Mouse (Mus musculus) left cerebral cortex, postnatal 25 days (tissue): Measurements from ENCODE around the gene Krt79. TPM values are rescaled to one million over a fixed set of nuclear protein-coding genes. Genes with fewer than 3 reads are reported as not detected.

Experiments
- DNase-seq, 2 experiments: peaks; one replicate each; pipeline ENCODE4 v3.0.0; 2022; ENCODE audit warnings: low spot score in 2 of 2, mixed read lengths in 1 of 2
- intact Hi-C: fragments of 180-260 bp; cut with DNase I; formaldehyde crosslinking; loops from one replicate; pipeline ENCODE4 v1.15.1; 2025
- total RNA-seq, 2 experiments: library from RNA; stranded (reverse); gene quantifications; 2 replicates each; pipeline ENCODE4 v1.2.3; 2021

Krt79 gene
- not detected for total RNA-seq

GRCm38 (mm10) chr15:101940274-101940829 is at the start of gene Krt79:
Gene Krt79 (minus strand): TSS chr15:101940324.
- intact Hi-C loops: no loop called here
- DNase-seq: no peak

GRCm38 (mm10) chr15:101988714-101989113 is 48.6 kb upstream of the Krt79 start:
- no peak for DNase-seq
- intact Hi-C loops: loop anchor here (1.0 to 10.0 kb wide), 2 partner anchors 77 to 754 kb away; no protein-coding TSS in a partner anchor

DNA sequence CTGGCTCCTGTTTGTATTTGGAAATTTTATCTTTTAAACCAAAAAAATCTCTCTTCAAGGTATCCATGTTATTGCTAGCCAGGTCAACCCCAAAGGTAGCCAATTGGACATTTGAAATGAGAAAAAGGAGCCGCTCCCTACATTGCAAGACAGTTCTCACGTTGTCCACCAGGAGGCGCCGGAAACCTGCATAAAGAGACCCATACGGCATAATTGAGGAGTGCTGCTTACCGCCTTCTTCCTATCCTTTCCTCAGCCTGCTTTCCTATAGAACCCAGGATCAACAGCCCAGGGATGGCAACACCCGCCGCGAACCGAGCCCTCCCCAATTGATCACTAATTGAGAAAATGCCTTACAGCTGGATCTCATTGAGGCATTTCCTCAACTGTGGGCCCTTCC is 48.0 kb upstream of the Krt79 start:
- intact Hi-C loops: loop anchor here (1.0 to 10.0 kb wide), 2 partner anchors 77 to 753 kb away; no protein-coding TSS in a partner anchor
- peak; percentile 82 to 88 for DNase-seq

DNA sequence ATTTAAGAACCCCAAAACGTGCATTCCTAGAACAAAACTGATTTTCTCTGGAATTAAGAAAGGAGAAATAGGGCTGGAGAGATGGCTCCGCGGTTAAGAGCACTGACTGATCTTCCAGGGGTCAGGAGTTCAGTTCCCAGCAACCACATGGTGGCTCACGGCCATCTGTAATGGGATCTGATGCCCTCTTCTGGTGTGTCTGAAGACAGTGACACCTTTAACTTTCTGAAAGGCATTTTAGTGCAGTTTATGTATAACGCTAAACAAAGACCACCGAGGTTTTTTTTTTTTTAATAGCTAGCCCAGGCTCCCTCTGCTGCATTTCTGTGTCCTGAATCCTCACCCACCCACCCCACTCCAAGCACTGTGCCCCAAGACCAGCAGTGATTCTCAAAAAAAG is 44.6 kb upstream of the Krt79 start:
- intact Hi-C loops: loop anchor here (1.0 to 10.0 kb wide), 4 partner anchors 465 to 750 kb away; no protein-coding TSS in a partner anchor
- DNase-seq: no peak

DNA sequence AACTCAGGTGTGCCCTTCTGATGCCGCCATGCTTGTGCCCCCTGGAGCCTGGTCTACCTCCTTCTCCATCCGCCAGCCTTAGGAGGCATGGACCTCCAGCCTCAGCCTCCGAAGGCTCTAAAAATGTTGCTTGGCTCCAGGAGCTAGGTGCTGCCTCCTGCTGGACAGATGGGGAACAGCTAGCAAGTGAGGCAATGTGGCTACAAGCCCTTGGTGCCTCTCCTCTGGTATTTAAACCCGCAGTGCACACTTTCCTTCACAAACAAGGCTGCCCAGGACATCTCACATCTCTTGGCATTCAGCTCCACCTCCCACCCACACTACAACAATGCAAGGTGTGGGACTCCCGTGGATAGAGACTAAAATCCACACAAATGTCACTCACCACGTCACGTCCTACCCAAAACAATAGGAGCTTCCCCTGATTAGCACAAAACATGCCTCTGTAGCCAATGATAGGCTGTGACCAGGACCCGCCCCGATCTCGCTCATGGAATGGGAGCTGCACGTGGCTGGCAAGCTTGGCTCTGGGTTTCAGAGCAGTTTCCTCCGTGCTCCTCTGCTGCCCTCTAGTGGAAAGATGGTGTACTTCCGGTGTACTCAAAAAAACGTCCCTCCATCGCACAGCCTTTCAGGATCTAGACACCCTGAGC is 44.0 kb upstream of the Krt79 start:
- intact Hi-C loops: loop anchor here (1.0 to 10.0 kb wide), 4 partner anchors 465 to 749 kb away; no protein-coding TSS in a partner anchor
- DNase-seq: peak; percentile 91 to 96

DNA sequence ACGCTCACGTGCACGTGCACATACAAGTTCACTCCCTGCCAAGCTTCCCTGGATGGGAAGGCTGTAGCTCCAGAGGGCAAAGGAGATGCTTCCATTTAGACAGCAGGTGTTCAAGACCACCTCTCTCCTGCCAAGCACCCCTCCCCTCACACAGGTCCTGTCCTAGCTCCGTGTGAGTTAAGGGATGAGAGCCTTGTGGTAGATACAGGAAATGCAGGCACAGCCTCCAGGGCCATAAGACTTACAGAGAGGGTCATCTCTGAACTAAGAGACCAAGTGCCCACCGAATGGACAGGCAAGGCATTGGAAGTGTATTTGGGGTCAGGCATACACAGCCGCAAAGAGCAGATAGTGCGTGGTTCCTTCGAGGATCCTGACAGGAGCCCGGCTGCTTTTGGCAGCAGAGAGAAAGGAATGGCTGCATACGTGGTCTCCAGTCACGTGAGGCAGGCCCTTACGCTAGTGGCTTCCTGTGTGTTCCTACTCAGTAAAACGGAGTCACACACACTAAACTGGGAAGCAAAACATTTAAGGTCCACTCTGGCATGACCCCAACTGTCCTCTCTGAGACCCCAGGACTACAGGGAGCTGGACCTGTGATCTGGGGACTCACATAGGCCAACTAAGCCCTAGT is 43.3 kb upstream of the Krt79 start:
- intact Hi-C loops: loop anchor here (10.0 kb wide), 1 partner anchor 749 kb away; no protein-coding TSS in a partner anchor
- DNase-seq: no peak

DNA sequence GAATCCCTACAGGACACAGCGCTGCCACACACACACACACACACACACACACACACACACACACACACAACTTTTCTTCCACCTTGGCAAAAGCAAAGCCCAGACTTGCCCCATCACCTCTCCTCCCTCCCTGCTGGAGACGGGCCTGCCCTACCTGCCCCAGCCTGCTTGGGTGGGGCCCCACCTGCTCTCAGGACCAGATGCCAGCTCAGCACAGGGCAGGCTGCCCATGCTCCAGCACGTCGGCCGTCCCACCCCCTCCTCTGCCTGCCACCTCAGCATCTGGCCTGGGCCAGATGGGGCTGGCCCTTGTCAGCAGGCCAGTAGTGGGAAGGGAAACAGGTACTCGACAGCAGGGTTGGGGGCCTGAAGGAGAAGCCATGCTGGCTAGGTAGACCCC is 40.7 kb upstream of the Krt79 start:
- DNase-seq: no peak
- intact Hi-C loops: loop anchor here (10.0 kb wide), 1 partner anchor 746 kb away; no protein-coding TSS in a partner anchor

DNA sequence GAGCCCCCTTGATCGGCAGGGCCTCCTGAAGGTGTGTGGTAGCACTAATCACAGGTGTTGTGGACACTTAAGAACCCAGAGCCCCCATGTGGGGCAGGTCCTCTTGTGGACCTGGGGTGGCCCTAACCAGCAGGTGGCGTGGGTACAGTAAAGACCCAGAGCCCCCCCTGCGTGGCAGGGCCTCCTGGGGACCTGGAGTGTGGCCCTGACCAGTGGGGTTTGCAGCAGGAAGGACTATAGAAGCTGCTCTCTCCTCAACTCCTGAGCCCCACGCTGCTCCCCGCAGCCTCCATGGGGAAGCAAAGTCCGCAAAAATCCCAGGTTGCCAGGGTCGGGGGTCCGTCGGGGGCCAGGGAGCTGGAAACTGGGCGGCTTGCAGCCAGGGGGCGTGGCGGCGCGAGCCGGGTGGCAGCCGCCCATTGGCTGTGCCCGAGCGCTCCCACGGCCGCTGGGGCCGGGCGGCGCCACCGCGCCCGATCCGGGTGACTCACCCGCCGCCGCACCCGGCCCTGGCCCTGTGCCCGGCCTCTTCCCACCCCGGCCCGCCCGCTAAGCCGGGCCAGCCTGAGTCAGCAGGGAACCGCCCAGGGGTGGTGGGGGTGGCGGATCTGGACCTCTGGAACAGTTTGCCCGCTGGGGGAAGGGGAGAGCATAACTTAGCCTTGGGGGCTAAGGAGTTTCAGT is 37.1 kb upstream of the Krt79 start:
- peak; percentile 75 to 79 for DNase-seq
- intact Hi-C loops: no loop called here

DNA sequence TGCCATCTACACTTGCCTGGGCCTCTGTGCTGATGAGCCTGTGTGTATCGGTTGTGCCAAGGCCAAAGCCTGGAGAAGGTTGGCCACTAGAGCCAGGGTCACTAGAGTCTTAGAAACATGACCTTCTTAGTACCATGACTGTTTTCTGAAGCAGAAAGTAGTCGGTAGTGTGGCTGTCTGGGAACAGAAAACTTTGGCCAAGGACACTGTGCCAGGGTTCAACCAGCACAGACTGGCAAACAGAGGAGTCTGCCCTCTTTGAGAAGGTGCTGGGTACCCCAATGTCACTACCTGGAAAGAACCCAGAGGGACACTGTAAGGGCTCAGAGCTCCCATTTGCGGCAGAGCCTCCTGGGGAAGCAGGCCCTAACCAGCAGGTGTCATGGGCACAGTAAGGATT is 36.5 kb upstream of the Krt79 start:
- intact Hi-C loops: no loop called here
- DNase-seq: no peak

DNA sequence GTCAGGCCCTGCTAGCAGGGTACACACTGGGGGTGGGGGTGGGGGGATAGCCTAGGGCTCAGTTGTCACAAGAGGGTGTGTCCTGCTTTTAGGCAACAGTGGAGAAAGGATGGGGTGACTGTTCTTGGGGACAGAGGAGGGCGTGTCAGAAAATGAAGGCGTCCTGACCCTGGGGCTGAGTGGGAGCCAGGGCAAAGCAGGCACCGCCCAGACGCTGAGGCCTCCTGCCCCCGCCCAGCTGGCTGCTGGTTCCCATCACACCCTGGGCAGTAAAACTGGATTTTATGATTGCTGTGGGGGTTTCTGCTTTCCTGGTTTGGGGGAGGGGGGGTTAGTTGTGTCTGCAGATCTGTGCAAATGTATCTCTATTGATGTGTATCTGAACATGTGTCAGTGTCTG is 35.9 kb upstream of the Krt79 start:
- DNase-seq: no peak
- intact Hi-C loops: no loop called here

DNA sequence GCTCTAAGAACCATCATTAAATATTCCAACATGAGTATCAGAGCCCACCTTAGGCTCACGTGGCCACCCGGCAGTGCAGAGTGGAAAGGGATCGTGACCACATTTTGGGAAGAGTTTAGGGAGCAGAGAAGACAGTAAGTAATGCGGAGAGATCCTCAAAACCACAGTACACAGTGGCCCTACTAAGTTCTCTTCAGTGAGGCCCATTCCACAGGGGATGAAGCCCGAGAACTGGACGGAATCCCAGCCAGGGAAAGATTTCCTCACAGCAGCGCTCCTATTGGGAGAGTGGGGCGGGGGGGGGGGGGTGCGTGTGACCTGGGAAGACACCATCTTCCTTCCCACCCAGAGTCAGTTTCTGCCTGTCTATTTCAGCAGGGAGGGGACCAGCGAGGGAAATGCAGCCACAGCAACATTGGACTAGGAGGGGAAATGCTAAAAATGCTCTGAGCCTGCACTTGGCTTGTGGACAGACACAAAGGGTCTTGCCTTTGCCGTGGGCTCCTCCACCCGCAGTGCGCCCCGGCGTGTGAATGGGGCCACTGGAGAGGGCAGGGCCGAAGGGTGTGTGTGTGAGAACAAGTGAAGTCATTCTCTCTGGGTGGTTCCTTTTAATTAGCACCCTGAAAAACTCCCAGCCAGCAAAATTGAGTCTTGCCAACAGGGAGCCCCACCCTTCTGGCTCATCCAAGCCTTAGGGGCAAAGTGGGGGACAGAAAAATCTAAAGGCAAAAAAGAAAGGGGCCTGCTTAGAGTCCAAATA is 34.1 kb upstream of the Krt79 start:
- intact Hi-C loops: no loop called here
- no peak for DNase-seq

- peak; percentile 94 to 97 for DNase-seq
- intact Hi-C loops: loop anchor here (1.0 kb wide), 2 partner anchors 201 to 454 kb away; no protein-coding TSS in a partner anchor
Measured at GRCm38 (mm10) chr15:101973414-101974077, 33.4 kb upstream of the Krt79 start.

DNA sequence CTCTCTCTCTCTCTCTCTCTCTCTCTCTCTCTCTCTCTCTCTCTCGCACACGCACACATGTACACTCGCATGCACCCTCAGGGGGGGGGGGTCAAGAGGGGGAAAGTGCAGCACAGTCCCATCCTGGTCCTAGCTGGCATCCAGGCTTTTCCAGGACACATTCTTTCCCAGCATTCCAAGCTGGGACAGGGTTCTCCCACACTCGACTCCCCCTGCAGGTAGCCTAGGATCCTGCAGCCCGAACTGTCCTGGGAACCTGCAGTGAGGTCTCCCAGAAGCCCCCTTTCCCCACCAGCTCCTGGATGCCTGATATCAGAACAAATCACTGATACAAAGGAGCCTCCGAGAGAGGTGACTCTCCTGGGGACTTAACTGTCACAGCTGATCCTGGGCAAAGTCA is 30.4 kb upstream of the Krt79 start:
- intact Hi-C loops: no loop called here
- DNase-seq: peak in 1 of 2 experiments; percentile 14

- intact Hi-C loops: no loop called here
- no peak for DNase-seq
Measured at GRCm38 (mm10) chr15:101966808-101967207, 26.7 kb upstream of the Krt79 start.

- DNase-seq: no peak
- intact Hi-C loops: no loop called here
Measured at GRCm38 (mm10) chr15:101958891-101959290, 18.8 kb upstream of the Krt79 start.

DNA sequence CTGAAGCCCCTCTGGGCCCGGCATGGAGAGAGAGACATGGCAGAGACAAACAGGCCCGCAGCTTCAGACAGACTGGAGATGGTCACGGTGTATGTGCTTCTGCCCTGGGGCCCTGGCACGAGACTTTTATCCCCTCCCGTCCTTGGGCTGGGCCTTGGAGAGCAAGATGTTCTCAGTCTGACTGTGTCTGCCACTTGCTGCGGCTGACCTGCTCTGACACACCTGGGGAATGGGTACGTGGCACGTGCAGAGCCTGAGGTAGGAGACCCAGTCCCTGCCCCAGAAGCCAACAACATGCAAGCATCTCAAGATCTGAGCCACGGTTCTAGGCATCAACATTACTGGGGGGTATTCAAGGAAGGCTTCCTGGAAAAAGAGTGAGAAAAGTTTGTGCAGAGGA is 14.1 kb upstream of the Krt79 start, which contains the start of gene Krt78:
Krt78 (minus strand) TSS at position 101 of the 400 bp plus-strand sequence.
- no peak for DNase-seq
- intact Hi-C loops: no loop called here

DNA sequence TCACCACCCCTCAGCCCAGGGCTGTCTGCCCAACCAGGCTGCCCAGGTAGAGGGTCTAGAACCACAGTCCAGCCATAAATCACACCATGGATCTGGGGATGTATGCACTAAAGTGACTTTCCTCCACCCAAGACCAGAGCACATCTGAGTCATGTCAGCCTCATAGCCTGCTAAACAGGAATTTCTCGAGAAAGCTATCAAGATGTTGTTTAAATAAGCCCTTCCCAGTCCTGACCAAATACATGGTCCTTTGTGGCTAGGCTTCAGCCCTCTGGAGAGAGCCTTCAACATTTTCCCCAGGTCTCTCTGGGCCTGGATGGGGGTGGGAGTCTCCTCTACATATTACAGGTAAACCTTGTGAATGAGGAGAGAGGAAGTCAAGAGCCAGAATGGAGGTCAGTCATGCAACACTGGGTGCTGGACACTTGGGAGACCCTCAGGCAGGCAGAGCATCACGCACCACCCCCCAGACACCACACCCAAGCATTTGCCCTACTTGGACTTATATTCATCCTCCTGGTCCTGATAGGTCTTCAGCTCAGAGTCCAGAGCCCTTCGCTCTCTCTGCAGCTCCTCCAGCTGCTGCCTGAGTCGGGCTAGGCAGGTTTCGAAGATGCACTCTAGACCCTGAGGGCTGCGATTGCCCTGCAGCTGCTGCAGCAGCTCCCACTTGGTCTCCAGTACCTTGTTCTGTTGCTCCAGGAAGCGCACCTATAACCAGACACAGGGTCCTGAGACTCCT is 12.8 kb upstream of the Krt79 start:
- no peak for DNase-seq
- intact Hi-C loops: no loop called here

DNA sequence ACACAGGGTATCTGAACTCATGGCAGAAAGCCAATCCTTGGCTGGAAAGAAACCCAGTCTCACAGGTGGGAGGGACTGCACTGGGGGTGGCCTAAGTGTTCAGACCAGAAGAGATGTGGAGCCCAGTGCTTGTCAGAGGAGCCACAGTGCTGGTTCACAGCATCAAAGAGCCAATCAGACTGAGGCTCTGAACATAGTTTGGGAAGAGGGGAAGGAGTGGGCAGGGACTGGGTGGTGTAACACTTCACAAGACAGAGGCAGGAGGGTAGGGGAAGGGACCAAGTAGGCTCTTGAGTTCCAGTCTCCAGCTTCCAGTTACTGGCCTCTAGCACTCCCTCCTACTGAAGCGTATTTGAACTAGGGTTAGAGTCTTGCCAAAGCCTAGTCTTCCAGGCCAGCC is 5.3 kb upstream of the Krt79 start:
- intact Hi-C loops: no loop called here
- no peak for DNase-seq
